Mouse (Mus musculus): ENCODE measurements around the gene Ints3. TPM values are rescaled to one million over a fixed set of nuclear protein-coding genes. Genes with fewer than 3 reads are reported as not detected.

Gene Ints3
- polyA plus RNA-seq, 1 experiment from 2014 or later, result 27.6 TPM

DNA sequence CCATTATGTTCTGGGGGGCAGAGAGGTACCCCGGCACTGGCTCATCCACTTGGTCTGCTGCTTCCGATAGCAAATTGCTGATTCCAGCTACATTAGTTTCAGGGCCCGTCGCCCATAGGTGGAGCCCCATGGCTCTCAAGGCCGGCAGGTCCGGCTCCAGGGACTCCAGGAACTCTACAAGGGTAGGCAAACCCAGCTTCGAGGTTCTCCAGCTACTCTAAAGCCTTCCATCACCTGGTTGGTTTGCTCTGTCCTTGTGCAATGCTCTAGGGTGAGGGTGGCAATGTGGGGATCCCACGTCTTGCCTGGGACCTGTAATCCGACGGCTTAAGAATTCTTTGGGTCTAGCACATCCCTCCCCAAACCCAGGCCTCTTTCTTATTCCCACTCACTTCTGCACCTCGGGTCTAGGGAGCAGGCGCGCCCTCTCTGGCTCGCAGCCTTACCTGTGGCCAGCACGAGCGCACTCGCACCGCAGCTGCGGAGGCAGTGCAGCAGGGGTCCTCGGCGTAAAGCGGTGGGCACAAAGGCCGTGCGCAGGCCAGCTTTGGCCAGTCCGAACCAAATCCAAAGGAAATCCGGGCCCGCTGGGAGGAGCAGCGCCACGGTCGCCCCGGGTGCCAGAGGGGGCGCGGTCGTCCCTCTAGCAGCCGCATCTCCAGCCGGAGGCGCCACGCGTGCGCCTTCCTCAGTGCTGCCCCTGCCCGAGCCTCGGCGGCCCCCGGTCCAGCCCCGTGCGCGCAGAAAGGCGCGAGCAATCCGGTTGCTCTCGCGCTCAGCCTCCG lies 44.5 kb downstream of the Ints3 start:
- ATAC-seq (ENCODE audit: insufficient number of reproducible peaks, low FRiP score, low TSS enrichment, low read depth), result peak; percentile 63
- no peaks in the 10 kb centered on the region for H3K27me3 ChIP-seq
- no peaks in the 10 kb centered on the region for H3K9me3 ChIP-seq (replicated peaks)
- H3K36me3 ChIP-seq, result peaks cover 40% of the 10 kb centered on the region
- WGBS, result 3% methylated on average over 53 of the region's 53 CpGs
- H3K4me1 ChIP-seq, result peaks cover 51% of the 10 kb centered on the region
- peak overlapping the region; percentile 95 for H3K27ac ChIP-seq (replicated peaks)
- H3K4me2 ChIP-seq (replicated peaks), result peak overlapping the region; percentile 95
- peak overlapping the region; percentile 76 for H3K9ac ChIP-seq
- peak overlapping the region; percentile 73 for H3K4me3 ChIP-seq (replicated peaks)

DNA sequence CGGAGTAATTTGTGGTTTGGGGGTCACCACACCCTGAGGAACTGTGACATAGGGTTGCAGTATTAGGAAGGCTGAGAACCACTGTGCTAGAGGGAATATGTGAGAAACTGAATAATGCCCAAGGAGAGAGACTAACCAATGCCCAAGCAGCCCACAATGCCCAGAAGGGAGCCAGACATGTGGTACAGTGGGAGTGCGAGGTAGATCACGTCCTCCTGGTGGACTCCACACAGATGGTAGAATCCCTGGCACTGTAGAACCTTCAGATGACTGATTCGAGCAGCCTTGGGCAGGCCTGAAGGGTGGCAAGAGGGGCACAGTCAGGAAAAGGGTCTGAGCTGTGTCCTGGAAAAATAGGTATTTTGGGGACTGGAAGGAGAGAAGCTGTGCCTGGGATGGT lies 45.2 kb downstream of the Ints3 start:
- ATAC-seq (ENCODE audit: insufficient number of reproducible peaks, low FRiP score, low TSS enrichment, low read depth), result no peak
- H3K4me1 ChIP-seq, result peaks cover 51% of the 10 kb centered on the region
- no peak overlapping the region for H3K9ac ChIP-seq
- WGBS, result 52% methylated on average over 4 of the region's 4 CpGs
- peak overlapping the region; percentile 95 for H3K4me2 ChIP-seq (replicated peaks)
- no peaks in the 10 kb centered on the region for H3K27me3 ChIP-seq
- peaks cover 33% of the 10 kb centered on the region for H3K36me3 ChIP-seq
- peak overlapping the region; percentile 95; the same call in 1 of the 2 replicates for H3K27ac ChIP-seq (replicated peaks)
- peak overlapping the region; percentile 73 for H3K4me3 ChIP-seq (replicated peaks)
- H3K9me3 ChIP-seq (replicated peaks), result no peaks in the 10 kb centered on the region

DNA sequence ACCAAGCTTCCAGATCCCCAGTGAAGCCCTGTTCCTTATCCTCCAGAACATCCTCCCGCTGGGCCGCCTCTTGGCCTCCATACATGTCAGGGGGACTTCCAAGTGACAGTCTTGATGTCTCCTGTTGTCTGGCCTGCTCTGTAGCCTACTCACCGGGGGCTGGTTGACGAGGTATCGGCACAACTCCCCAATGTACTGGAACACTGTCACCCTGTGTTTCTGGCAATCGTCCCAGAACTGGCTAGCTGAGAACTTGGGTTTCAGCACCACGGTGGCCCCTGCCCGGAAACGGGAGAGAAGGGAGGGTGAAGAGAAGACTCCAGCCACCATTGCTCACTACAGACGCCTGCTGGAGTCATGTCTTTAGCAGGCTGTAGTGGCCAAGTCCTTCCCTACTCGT lies 45.9 kb downstream of the Ints3 start:
- Histone ChIP-seq H3K4me2 (replicated peaks) (peak overlapping the region; percentile 95), H3K4me1 (peaks cover 51% of the 10 kb centered on the region), H3K9ac (no peak overlapping the region), H3K4me3 (replicated peaks) (peak overlapping the region; percentile 73; the same call in 1 of the 2 replicates), H3K36me3 (peaks cover 25% of the 10 kb centered on the region), H3K9me3 (replicated peaks) (no peaks in the 10 kb centered on the region), H3K27me3 (no peaks in the 10 kb centered on the region), H3K27ac (replicated peaks) (peak overlapping the region; percentile 8; the same call in 1 of the 2 replicates)
- WGBS, result 51% methylated on average over 11 of the region's 11 CpGs
- ATAC-seq (ENCODE audit: insufficient number of reproducible peaks, low FRiP score, low TSS enrichment, low read depth), result no peak

DNA sequence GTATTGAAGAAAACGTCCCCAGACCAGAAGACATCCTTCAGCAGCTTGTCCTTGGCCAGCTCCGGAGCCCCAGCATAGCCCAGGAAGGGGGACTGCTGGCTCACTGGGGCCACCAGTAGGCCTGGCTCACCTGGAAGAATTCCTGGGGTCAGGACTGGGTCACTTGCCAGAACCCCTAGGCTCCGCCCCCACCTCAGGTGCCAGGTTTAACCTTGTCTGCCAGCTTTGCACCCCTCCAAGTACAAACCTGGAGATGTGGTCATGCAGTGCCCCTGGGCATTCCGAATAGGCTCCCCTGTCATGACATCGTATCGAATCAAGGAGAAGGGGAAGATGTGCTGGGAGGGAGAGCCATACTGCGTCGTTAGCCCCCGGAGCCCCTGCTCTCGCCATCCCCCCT lies 46.6 kb downstream of the Ints3 start:
- Histone ChIP-seq H3K4me3 (replicated peaks) (no peak overlapping the region), H3K9ac (no peak overlapping the region), H3K4me1 (peaks cover 51% of the 10 kb centered on the region), H3K27ac (replicated peaks) (no peak overlapping the region), H3K4me2 (replicated peaks) (no peak overlapping the region), H3K36me3 (peaks cover 19% of the 10 kb centered on the region), H3K9me3 (replicated peaks) (no peaks in the 10 kb centered on the region), H3K27me3 (no peaks in the 10 kb centered on the region)
- no peak for ATAC-seq (ENCODE audit: insufficient number of reproducible peaks, low FRiP score, low TSS enrichment, low read depth)
- WGBS, result 91% methylated on average over 10 of the region's 10 CpGs

- Histone ChIP-seq H3K27ac (replicated peaks) (no peak overlapping the region), H3K4me3 (replicated peaks) (no peak overlapping the region), H3K27me3 (no peaks in the 10 kb centered on the region), H3K4me1 (peaks cover 32% of the 10 kb centered on the region), H3K4me2 (replicated peaks) (no peak overlapping the region), H3K36me3 (peaks cover 11% of the 10 kb centered on the region; the same call in 1 of the 2 replicates), H3K9me3 (replicated peaks) (no peaks in the 10 kb centered on the region), H3K9ac (no peak overlapping the region)
- ATAC-seq (ENCODE audit: insufficient number of reproducible peaks, low FRiP score, low TSS enrichment, low read depth), result no peak
- WGBS, result 63% methylated on average over 7 of the region's 7 CpGs
Measured at GRCm38 (mm10) chr3:90384851-90385375, 48.5 kb downstream of the Ints3 start.

GRCm38 (mm10) chr3:90383690-90384089 lies 49.7 kb downstream of the Ints3 start:
- no peak for ATAC-seq (ENCODE audit: insufficient number of reproducible peaks, low FRiP score, low TSS enrichment, low read depth)
- Histone ChIP-seq H3K27ac (replicated peaks) (no peak overlapping the region), H3K4me2 (replicated peaks) (no peak overlapping the region), H3K4me3 (replicated peaks) (no peak overlapping the region), H3K36me3 (peaks cover 11% of the 10 kb centered on the region; the same call in 1 of the 2 replicates), H3K9ac (no peak overlapping the region), H3K9me3 (replicated peaks) (no peaks in the 10 kb centered on the region), H3K27me3 (no peaks in the 10 kb centered on the region), H3K4me1 (peaks cover 21% of the 10 kb centered on the region)
- WGBS, result 63% methylated on average over 4 of the region's 4 CpGs

DNA sequence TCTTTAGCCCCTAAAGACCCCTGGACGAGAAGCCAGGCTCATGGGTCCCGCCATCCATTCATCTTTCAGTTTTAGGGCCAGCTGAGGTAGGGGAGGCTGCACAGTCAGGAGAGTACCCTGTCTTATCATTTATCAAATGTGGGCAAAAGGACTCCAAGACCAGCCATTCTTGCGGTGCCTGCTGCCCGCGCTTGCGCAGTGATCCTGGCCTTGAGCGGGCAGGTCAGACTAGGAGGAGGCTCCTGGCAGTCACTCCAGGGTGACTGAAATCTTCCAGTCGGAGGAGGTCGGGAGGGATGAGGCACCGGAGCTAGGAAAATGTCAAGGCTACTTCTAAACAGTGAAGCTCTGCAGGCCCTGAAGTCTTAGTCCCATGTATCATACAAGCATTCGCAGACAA lies 51.7 kb downstream of the Ints3 start:
- H3K27me3 ChIP-seq, result no peaks in the 10 kb centered on the region
- H3K4me3 ChIP-seq (replicated peaks), result no peak overlapping the region
- WGBS, result 74% methylated on average over 11 of the region's 11 CpGs
- no peak overlapping the region for H3K9ac ChIP-seq
- ATAC-seq (ENCODE audit: insufficient number of reproducible peaks, low FRiP score, low TSS enrichment, low read depth), result no peak
- H3K36me3 ChIP-seq, result peaks cover 9% of the 10 kb centered on the region; the same call in 1 of the 2 replicates
- H3K4me2 ChIP-seq (replicated peaks), result no peak overlapping the region
- H3K4me1 ChIP-seq, result peaks cover 1% of the 10 kb centered on the region; the same call in 1 of the 2 replicates
- H3K9me3 ChIP-seq (replicated peaks), result no peaks in the 10 kb centered on the region
- H3K27ac ChIP-seq (replicated peaks), result no peak overlapping the region

- no peaks in the 10 kb centered on the region for H3K27me3 ChIP-seq
Measured at GRCm38 (mm10) chr3:90378496-90378895, 54.9 kb downstream of the Ints3 start.

DNA sequence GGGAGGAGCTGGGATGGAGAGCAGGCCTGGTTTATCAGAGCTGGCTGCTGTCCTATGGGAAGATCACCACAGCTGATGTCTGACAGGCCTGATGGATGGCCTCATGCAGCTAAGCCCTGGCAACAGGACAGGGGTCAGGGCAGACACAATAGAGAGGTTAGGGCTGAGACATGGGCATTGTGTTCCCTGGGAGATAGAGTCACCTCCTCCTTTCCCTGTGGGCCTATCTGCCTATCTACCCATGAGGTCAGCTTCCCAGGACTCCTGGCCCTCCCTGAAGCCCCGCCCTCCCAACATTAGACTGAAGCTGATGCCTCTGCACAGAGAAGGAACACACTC lies 57.2 kb downstream of the Ints3 start:
- WGBS, result 55% methylated on average over 1 of the region's 1 CpGs
- H3K4me2 ChIP-seq (replicated peaks), result no peak overlapping the region
- H3K4me3 ChIP-seq (replicated peaks), result no peak overlapping the region
- H3K9ac ChIP-seq, result no peak overlapping the region
- ATAC-seq (ENCODE audit: insufficient number of reproducible peaks, low FRiP score, low TSS enrichment, low read depth), result no peak
- H3K27me3 ChIP-seq, result no peaks in the 10 kb centered on the region
- H3K9me3 ChIP-seq (replicated peaks), result no peaks in the 10 kb centered on the region
- no peak overlapping the region for H3K27ac ChIP-seq (replicated peaks)
- H3K36me3 ChIP-seq, result no peaks in the 10 kb centered on the region
- H3K4me1 ChIP-seq, result no peaks in the 10 kb centered on the region

More at GRCm38 (mm10) chr3:90378496-90378895, 54.9 kb downstream of the Ints3 start:
- 85% methylated on average over 5 of the region's 5 CpGs for WGBS
- H3K36me3 ChIP-seq, result no peaks in the 10 kb centered on the region
- ATAC-seq (ENCODE audit: insufficient number of reproducible peaks, low FRiP score, low TSS enrichment, low read depth), result no peak
- no peak overlapping the region for H3K4me2 ChIP-seq (replicated peaks)
- no peak overlapping the region for H3K27ac ChIP-seq (replicated peaks)
- no peaks in the 10 kb centered on the region for H3K9me3 ChIP-seq (replicated peaks)
- no peak overlapping the region for H3K9ac ChIP-seq
- no peaks in the 10 kb centered on the region for H3K4me1 ChIP-seq
- no peak overlapping the region for H3K4me3 ChIP-seq (replicated peaks)

GRCm38 (mm10) chr3:90375562-90376246 lies 57.7 kb downstream of the Ints3 start:
- H3K9ac ChIP-seq, result no peak overlapping the region
- H3K27ac ChIP-seq (replicated peaks), result no peak overlapping the region
- no peak for ATAC-seq (ENCODE audit: insufficient number of reproducible peaks, low FRiP score, low TSS enrichment, low read depth)
- no peaks in the 10 kb centered on the region for H3K27me3 ChIP-seq
- 53% methylated on average over 3 of the region's 3 CpGs for WGBS
- no peak overlapping the region for H3K4me3 ChIP-seq (replicated peaks)
- no peaks in the 10 kb centered on the region for H3K4me1 ChIP-seq
- no peak overlapping the region for H3K4me2 ChIP-seq (replicated peaks)
- H3K36me3 ChIP-seq, result no peaks in the 10 kb centered on the region
- H3K9me3 ChIP-seq (replicated peaks), result no peaks in the 10 kb centered on the region

DNA sequence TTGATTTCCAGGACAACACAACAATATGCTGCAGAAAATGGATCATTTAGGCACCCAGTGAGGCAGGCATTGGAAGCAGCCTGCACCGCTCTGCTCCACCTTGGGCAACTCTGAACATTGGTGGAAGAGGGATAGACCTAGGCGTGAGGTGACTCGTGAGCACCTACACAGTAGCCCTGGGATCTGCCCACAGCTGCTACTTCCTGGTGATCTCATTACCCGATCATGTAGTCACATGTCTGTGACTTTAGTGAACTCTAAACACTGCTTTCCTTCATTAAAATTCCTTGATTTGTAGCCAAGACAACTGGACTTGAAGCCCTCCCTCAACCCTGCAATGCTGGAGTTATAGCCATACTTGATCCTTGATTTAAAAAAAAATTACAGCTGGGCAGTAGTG lies 59.1 kb downstream of the Ints3 start:
- no peak overlapping the region for H3K27ac ChIP-seq (replicated peaks)
- H3K27me3 ChIP-seq, result no peaks in the 10 kb centered on the region
- ATAC-seq (ENCODE audit: insufficient number of reproducible peaks, low FRiP score, low TSS enrichment, low read depth), result no peak
- no peak overlapping the region for H3K4me3 ChIP-seq (replicated peaks)
- H3K4me1 ChIP-seq, result no peaks in the 10 kb centered on the region
- no peaks in the 10 kb centered on the region for H3K36me3 ChIP-seq
- H3K9me3 ChIP-seq (replicated peaks), result no peaks in the 10 kb centered on the region
- no peak overlapping the region for H3K9ac ChIP-seq
- WGBS, result 66% methylated on average over 4 of the region's 4 CpGs
- H3K4me2 ChIP-seq (replicated peaks), result no peak overlapping the region

All from embryonic facial prominence, embryonic 15.5 days (tissue).